Mouse (Mus musculus) midbrain, postnatal 0 days (tissue): ENCODE results near the gene Zfyve9. TPM values are rescaled to one million over a fixed set of nuclear protein-coding genes. Genes with fewer than 3 reads are reported as not detected.

Experiments used
- ATAC-seq: fragments of 200-750 bp; cut with Nextera tagmentation; 2 replicates; pipeline ENCODE4 v1.8.0; 2017; ENCODE audit warnings: moderate number of reproducible peaks, mild to moderate bottlenecking, moderate TSS enrichment, moderate library complexity; ENCODE audit not compliant: low FRiP score
- DNase-seq: peaks from one replicate; pipeline ENCODE4 v3.0.0-alpha.2; 2015; ENCODE audit warnings: low spot score
- H3K27ac ChIP-seq: fragments of 300-500 bp; sonication (generic); 2 replicates; pipeline ENCODE4 v1.5.1; 2014; ENCODE audit warnings: low read depth, mild to moderate bottlenecking, low read length, mixed read lengths
- H3K27me3 ChIP-seq: fragments of 300-500 bp; sonication (generic); 2 replicates; pipeline ENCODE4 v1.6.1; 2014; ENCODE audit warnings: low read length, control low read depth, mixed read lengths; ENCODE audit not compliant: insufficient read depth
- H3K36me3 ChIP-seq: fragments of 300-500 bp; sonication (generic); 2 replicates; pipeline ENCODE4 v1.6.1; 2014; ENCODE audit warnings: low read length, control low read depth, mixed read lengths; ENCODE audit not compliant: insufficient read depth
- H3K4me1 ChIP-seq: fragments of 300-500 bp; sonication (generic); 2 replicates; pipeline ENCODE4 v1.6.1; 2014; ENCODE audit warnings: mild to moderate bottlenecking, control low read depth, antibody characterized with exemption, low read length, mixed read lengths; ENCODE audit not compliant: insufficient read depth
- H3K4me2 ChIP-seq: fragments of 300-500 bp; sonication (generic); 2 replicates; pipeline ENCODE4 v1.6.1; 2014; ENCODE audit warnings: low read depth, mild to moderate bottlenecking, low read length, mixed read lengths; ENCODE audit not compliant: poor library complexity, severe bottlenecking
- H3K4me3 ChIP-seq: fragments of 300-500 bp; sonication (generic); 2 replicates; pipeline ENCODE4 v1.5.1; 2014; ENCODE audit warnings: low read depth, mild to moderate bottlenecking, low read length, moderate library complexity
- H3K9ac ChIP-seq: fragments of 300-500 bp; sonication (generic); replicated peaks from 2 replicates; pipeline ENCODE4 v1.6.1; 2014; ENCODE audit warnings: mild to moderate bottlenecking, low read length, moderate library complexity, mixed read lengths; ENCODE audit not compliant: poor library complexity, severe bottlenecking
- H3K9me3 ChIP-seq: fragments of 300-500 bp; sonication (generic); 2 replicates; pipeline ENCODE4 v1.6.1; 2016; ENCODE audit warnings: low read length, control low read depth
- CTCF ChIP-seq: IDR thresholded peaks from 2 replicates; pipeline ENCODE4 v1.5.1; 2016; ENCODE audit warnings: antibody characterized with exemption, mild to moderate bottlenecking
- WGBS: fragments of 180-500 bp; shearing (Covaris S2); extraction: QIAGEN DNeasy Blood & Tissue Kit; methylation state at CpG from one replicate; pipeline ENCODE4 v1.1.7; 2014; 5-methylcytosine and 5-hydroxymethylcytosine counted together
- polyA plus RNA-seq: library from polyadenylated mRNA; unstranded; fragments of >200 nt; fragmentation: Nextera tagmentation; extraction: Ambion mirVana; gene quantifications from 2 replicates; pipeline ENCODE4 v1.2.1, GENCODE M21; 2015
- total RNA-seq: library from RNA; depleted of rRNA; stranded (reverse); fragments of >200 nt; gene quantifications from 2 replicates; pipeline ENCODE4 v1.2.3, GENCODE M21; 2014

The Zfyve9 gene
- total and polyA plus RNA-seq, 2 experiments from 2014 or later = 9.1 to 29.9 TPM

DNA sequence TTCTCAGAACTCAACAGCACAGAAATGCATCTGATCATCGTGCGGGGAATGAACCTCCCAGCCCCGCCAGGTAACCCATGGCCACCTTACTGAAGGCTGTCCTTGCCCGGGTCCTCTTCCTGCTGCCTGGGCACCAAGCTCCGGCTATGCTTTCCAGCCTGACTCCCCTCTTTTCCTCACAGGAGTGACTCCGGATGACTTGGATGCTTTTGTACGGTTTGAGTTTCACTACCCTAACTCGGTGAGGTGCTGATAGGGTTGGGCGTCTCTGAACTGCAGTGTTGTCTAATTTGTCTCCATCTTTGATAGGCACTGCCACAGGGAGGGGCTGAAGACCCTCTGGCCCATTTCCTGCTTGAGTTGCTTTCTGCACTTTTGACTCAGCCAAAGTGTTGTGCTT, 150.5 kb downstream of the Zfyve9 start:
- WGBS = 98% methylated on average over 9 of the region's 9 CpGs
- no peaks in the 10 kb centered on the region for H3K4me1 ChIP-seq

DNA sequence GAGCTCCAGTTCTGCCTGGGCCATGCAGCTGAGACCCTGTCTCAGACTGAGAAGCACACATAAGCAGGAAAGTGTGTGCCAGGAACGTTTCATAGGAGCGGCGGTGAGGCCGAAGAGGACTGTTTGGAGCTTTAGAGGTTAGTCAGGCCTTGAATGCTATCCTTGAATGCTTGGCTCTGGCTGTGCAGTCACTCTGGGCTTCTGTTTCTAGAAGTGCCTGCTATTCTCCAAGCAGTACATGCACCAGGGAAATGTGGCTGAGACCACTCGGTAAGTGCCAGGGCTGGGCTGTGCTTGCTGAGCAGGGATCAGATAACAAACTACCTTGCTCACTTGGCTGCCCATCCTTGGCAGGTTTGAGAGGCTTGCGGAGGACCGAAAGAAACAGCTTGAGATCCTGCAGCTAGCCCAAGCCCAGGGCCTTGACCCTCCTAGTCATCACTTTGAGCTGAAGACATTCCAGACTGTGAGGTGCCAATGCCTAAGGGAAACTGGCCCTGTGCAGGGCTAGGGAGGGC, 151.2 kb downstream of the Zfyve9 start:
- no peak overlapping the region for H3K4me3 ChIP-seq
- no peak overlapping the region for H3K27ac ChIP-seq
- no peak overlapping the region for H3K9ac ChIP-seq
- H3K36me3 ChIP-seq = peaks cover 79% of the 10 kb centered on the region
- H3K4me1 ChIP-seq = no peaks in the 10 kb centered on the region
- WGBS = 91% methylated on average over 7 of the region's 7 CpGs
- H3K4me2 ChIP-seq = no peak overlapping the region
- no peak for ATAC-seq
- no peak for TF ChIP-seq CTCF
- H3K9me3 ChIP-seq = no peaks in the 10 kb centered on the region
- no peak for DNase-seq
- no peaks in the 10 kb centered on the region for H3K27me3 ChIP-seq

More for the DNA sequence above, 150.5 kb downstream of the Zfyve9 start:
- DNase-seq (no peak), ATAC-seq (no peak)
- no peak overlapping the region for H3K9ac ChIP-seq
- no peak overlapping the region for H3K4me3 ChIP-seq
- H3K9me3 ChIP-seq = no peaks in the 10 kb centered on the region
- H3K27me3 ChIP-seq = no peaks in the 10 kb centered on the region
- peaks cover 81% of the 10 kb centered on the region for H3K36me3 ChIP-seq
- H3K4me2 ChIP-seq = no peak overlapping the region
- TF ChIP-seq CTCF = no peak
- no peak overlapping the region for H3K27ac ChIP-seq

DNA sequence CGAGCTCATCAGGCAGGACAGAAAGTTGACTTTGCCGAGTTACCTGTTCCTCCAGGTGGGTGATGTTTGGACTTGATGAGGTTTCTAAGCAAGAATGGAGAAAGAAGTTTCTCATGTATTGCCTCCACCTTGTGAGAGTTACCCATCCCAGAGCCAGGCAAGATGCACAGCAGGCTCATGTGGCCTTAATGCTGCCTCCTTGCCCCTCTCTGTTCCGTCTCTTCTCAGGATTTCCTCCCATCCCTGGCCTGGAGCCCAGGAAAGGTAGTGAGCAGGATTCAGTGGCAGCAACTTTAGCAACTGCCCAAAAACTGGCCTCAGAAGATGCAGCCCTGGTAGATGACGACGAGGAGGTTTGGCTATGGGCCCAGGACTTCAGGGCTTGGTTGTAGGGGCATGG, 153.5 kb downstream of the Zfyve9 start:
- WGBS = 90% methylated on average over 5 of the region's 5 CpGs
- H3K4me1 ChIP-seq = no peaks in the 10 kb centered on the region
- no peak overlapping the region for H3K27ac ChIP-seq
- H3K9me3 ChIP-seq = no peaks in the 10 kb centered on the region
- DNase-seq (no peak), ATAC-seq (no peak)
- H3K4me2 ChIP-seq = no peak overlapping the region
- TF ChIP-seq CTCF = no peak
- no peaks in the 10 kb centered on the region for H3K27me3 ChIP-seq
- H3K4me3 ChIP-seq = no peak overlapping the region
- peaks cover 65% of the 10 kb centered on the region for H3K36me3 ChIP-seq
- H3K9ac ChIP-seq = no peak overlapping the region

DNA sequence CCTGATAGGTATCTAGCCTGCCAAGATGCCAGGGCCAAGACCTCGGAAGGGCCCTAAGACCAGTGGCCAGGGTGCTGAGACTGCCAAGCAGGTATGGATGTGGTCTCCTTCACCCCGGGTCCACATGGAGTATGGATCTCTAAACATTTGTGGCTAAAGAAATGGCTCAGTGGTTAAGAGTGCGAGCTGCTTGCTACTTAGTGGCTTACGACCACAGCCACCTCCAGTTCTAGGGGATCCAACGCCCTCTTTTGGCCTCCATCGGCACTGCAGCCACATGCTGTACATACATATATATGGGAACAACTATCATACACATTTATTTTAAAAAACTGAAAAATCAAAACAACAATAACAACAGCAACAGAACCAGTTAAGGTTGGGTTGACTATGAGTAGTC, 159.1 kb downstream of the Zfyve9 start:
- peaks cover 16% of the 10 kb centered on the region for H3K36me3 ChIP-seq
- no peaks in the 10 kb centered on the region for H3K27me3 ChIP-seq
- no peak overlapping the region for H3K4me3 ChIP-seq
- no peaks in the 10 kb centered on the region for H3K9me3 ChIP-seq
- 97% methylated on average over 6 of the region's 6 CpGs for WGBS
- DNase-seq (no peak), ATAC-seq (no peak)
- no peaks in the 10 kb centered on the region for H3K4me1 ChIP-seq
- no peak overlapping the region for H3K27ac ChIP-seq
- peak; percentile 43 for TF ChIP-seq CTCF
- H3K4me2 ChIP-seq = no peak overlapping the region
- no peak overlapping the region for H3K9ac ChIP-seq

DNA sequence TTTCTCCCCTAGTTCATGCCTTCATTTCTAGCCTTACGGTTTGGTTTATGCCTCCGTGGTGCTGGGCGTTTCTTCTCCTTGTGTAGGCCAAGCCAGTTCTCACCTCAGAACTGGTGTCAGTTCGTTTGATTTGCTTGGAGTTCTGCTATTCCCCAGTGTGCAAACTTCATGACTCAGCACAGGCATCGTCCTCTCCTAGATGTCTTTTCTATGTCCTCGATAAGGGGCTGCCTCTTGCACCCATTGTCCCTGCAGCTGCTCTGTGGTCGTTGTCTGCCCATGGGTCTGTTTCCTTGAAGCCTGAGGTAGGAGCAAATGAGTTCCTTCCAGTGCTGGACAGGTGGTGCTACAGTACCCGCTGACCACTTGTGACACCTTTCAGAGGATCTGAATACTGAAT, 160.1 kb downstream of the Zfyve9 start:
- TF ChIP-seq CTCF = peak; percentile 8; the same call in 1 of the 2 replicates
- Histone ChIP-seq H3K4me2 (peak overlapping the region; percentile 70), H3K9ac (peak overlapping the region; percentile 93), H3K27ac (peak overlapping the region; percentile 97), H3K36me3 (peaks cover 11% of the 10 kb centered on the region), H3K9me3 (no peaks in the 10 kb centered on the region), H3K4me1 (no peaks in the 10 kb centered on the region), H3K27me3 (no peaks in the 10 kb centered on the region), H3K4me3 (peak overlapping the region; percentile 68)
- DNase-seq (peak; percentile 29), ATAC-seq (peak; percentile 8; the same call in 1 of the 2 replicates)
- 16% methylated on average over 8 of the region's 8 CpGs for WGBS

DNA sequence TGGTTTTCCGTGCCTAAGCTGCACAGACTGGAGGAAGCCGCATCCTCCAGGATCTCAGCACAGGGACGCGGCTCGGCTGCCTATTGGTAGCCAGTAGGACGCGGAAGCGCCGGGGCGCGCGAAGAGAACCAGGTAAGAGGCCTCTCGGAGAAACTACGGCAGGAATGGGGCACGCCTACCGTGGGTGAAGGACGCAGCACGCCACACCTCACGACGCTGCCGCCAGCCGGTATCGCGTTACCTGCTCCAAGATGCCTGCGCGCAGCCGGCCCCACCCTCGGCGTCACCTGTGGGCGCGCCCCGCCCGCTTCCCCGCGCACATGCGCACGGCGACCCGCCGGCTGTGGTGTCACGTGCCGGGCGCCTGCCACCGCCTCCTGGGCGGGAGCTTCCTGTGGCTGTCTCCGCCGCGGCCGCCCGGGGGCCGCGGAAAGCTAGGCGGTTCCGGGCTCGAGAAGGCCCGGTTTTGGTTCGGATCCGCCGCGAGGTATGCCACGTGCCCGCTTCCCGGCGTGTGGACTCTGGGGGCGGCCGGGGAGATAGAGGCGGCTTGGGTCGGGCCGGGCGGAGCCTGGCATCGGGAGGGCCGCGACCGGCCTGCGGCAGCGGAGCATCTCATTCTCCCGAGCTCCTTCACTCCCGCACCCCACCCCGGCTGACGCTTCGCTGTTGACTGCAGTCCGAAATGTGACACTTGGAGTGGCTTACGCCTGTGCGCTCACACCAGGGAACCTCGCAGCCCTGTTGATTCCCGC, 160.8 kb downstream of the Zfyve9 start, which contains the start of gene Cc2d1b:
Gene Cc2d1b (plus strand): TSS at position 354 of the 755 bp plus-strand sequence.
- Histone ChIP-seq H3K4me2 (peak within 1 kb of the TSS; percentile 70), H3K4me3 (peak within 1 kb of the TSS; percentile 68), H3K27me3 (no peaks in the 10 kb centered on the region), H3K27ac (peak within 1 kb of the TSS; percentile 97), H3K4me1 (no peaks in the 10 kb centered on the region), H3K9ac (peak within 1 kb of the TSS; percentile 93), H3K36me3 (0 out of 2 replicates have a peak, but pooled peaks cover 3% of the 10 kb centered on the region), H3K9me3 (no peaks in the 10 kb centered on the region)
- TF ChIP-seq CTCF = peak; percentile 22; the same call in 1 of the 2 replicates
- WGBS = under 1% methylated on average over 71 of the region's 86 CpGs
- ATAC-seq = peak; percentile 92
- DNase-seq = peak; percentile 94
